Mouse (Mus musculus): ENCODE measurements around the gene Vstm4. TPM values are rescaled to one million over a fixed set of nuclear protein-coding genes. Genes with fewer than 3 reads are reported as not detected.

Vstm4 gene
- polyA plus RNA-seq (2015; fragmentation: Illumina TruSeq; extraction: RNeasy Lipid Tissue Mini Kit (QIAGEN cat#74804); ENCODE audit: low read depth, low replicate concordance), result 4.8 TPM

GRCm38 (mm10) chr14:32856681-32857328 is at the start of gene Vstm4:
Vstm4 (plus strand) TSS chr14:32856756.

GRCm38 (mm10) chr14:32833847-32834246 is 22.7 kb upstream of the Vstm4 start, which contains the start of gene Fam170b:
Fam170b (plus strand) TSS chr14:32833962.

Other genes starting within 250 kb of the Vstm4 start
- 0.07 TPM for gene 3425401B19Rik, start 171.5 kb upstream of the Vstm4 start, polyA plus RNA-seq (2015; fragmentation: Illumina TruSeq; extraction: RNeasy Lipid Tissue Mini Kit (QIAGEN cat#74804); ENCODE audit: low read depth, low replicate concordance)
- 1.7 TPM for gene Tmem273, start 70.8 kb upstream of the Vstm4 start, polyA plus RNA-seq (2015; fragmentation: Illumina TruSeq; extraction: RNeasy Lipid Tissue Mini Kit (QIAGEN cat#74804); ENCODE audit: low read depth, low replicate concordance)
- not detected for gene Fam170b, start 22.8 kb upstream of the Vstm4 start, polyA plus RNA-seq (2015; fragmentation: Illumina TruSeq; extraction: RNeasy Lipid Tissue Mini Kit (QIAGEN cat#74804); ENCODE audit: low read depth, low replicate concordance)
- 1.5 TPM for gene Lrrc18, start 134.6 kb downstream of the Vstm4 start, polyA plus RNA-seq (2015; fragmentation: Illumina TruSeq; extraction: RNeasy Lipid Tissue Mini Kit (QIAGEN cat#74804); ENCODE audit: low read depth, low replicate concordance)

Data from brain, adult 10 weeks (tissue).